9 mouse cellular contexts compared by ENCODE assay signal in the genomic region with DNA sequence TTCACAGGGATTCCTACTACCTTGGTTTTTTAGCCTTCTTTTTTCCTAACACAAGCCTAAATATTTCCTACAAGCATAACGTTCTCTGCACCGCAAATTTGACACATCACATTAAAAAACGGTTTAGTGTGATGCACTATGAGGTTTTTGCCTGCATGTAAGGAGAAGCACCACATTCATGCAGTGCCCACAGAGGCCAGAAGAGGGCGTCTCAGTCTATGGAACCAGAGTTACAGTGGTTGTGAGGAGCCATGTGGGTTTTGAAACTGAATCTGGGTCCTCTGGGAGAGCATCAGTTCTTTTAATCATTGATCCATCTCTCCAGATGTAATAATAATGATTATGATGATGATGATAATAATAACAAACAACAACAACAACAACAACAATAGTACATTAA. TPM values are rescaled to one million over a fixed set of nuclear protein-coding genes. Genes with fewer than 3 reads are reported as not detected.
DNase-seq lines count a peak whose midpoint lies in the region; TF ChIP-seq lines count a peak whose summit lies in the region.
"Had no signal": no experiment of that assay in that cellular context is flagged by ENCODE, and none has a peak within 500 bp of the region (broad histone marks: within the 10 kb centered on the region; RNA-seq: fewer than 3 reads in every experiment).

No protein-coding gene starts in this region.

- H3K36me3 ChIP-seq in ES-E14 (ENCODE audit: control insufficient read depth, insufficient read depth, low read length, poor library complexity, severe bottlenecking) = no peaks in the 10 kb centered on the region

- no peak overlapping the region for H3K4me3 ChIP-seq in layer of hippocampus, adult 2 months
- no peak overlapping the region for H3K4me3 ChIP-seq in ES-E14 (ENCODE audit: insufficient read depth in 1 of 2, low read depth in 1 of 2, low read length in 2 of 2, poor library complexity in 1 of 2, severe bottlenecking in 1 of 2)

- DNase-seq in layer of hippocampus, adult 2 months (ENCODE audit: low spot score in 2 of 2) = no peak
- DNase-seq in layer of hippocampus, adult 9-10 months (ENCODE audit: low spot score) = no peak
- DNase-seq in B cell, adult 2 months = peak; percentile 26 to 33
- DNase-seq in ES-E14 (ENCODE audit: low read depth, low spot score) = peak; percentile 58
- peak; percentile 12 for DNase-seq in forelimb bud, embryonic 11.5 days (ENCODE audit: low read depth, low spot score)
- DNase-seq in frontal cortex, postnatal 25 days (ENCODE audit: low spot score in 2 of 2) = no peak
- DNase-seq in layer of hippocampus, adult 8-10 months (ENCODE audit: low spot score in 2 of 2) = no peak
- no peak for DNase-seq in cerebellum, adult 11-12 months

- no peak overlapping the region for H3K9ac ChIP-seq in ES-E14 (ENCODE audit: insufficient read depth, low read depth, low read length, poor library complexity, severe bottlenecking)

- in situ Hi-C loops in ES-E14 (cut with MboI; ENCODE audit: low sequenced_read_pairs in 2 of 2, unreplicated experiment in 2 of 2) = no loop called here

- no peak overlapping the region for H3K27ac ChIP-seq in layer of hippocampus, adult 2 months
- H3K27ac ChIP-seq in ES-E14 (ENCODE audit: insufficient read depth, low read depth, low read length, poor library complexity, severe bottlenecking) = no peak overlapping the region

- H3K9me3 ChIP-seq in ES-E14 (ENCODE audit: control insufficient read depth, insufficient read depth, low read depth, low read length) = no peaks in the 10 kb centered on the region

- no peaks in the 10 kb centered on the region for H3K4me1 ChIP-seq in ES-E14 (ENCODE audit: control insufficient read depth in 2 of 2, insufficient read depth in 2 of 2, low read length in 2 of 2, poor library complexity in 1 of 2)

- peak; percentile 61 for TF ChIP-seq CTCF in layer of hippocampus, adult 2 months (conservative IDR thresholded peaks at IDR 0.05)

TF ChIP-seq in ES-E14, 5 proteins besides CTCF, POLR2A, EP300 and RAD21:
- TF ChIP-seq ZNF384 (IDR thresholded peaks at IDR 0.05; ENCODE audit: low read depth, low read length) = no peak
- TF ChIP-seq CHD2 (IDR thresholded peaks at IDR 0.05; ENCODE audit: low read depth, low read length) = no peak
- peak; percentile 79 for TF ChIP-seq ZC3H11A (IDR thresholded peaks at IDR 0.05; ENCODE audit: borderline replicate concordance, low read depth, low read length)
- no peak for TF ChIP-seq MAFK (IDR thresholded peaks at IDR 0.05; ENCODE audit: insufficient read depth, low read depth, low read length)

RNA-seq across cellular contexts. Expression of gene 1700018F24Rik, which starts 1.2 kb away (rescaled TPM):
- total RNA-seq in layer of hippocampus, adult 2 months (2021) = not detected
- total RNA-seq in ES-E14 (2012; rRNA removed) = not detected in 2 replicates
- not detected for total RNA-seq in layer of hippocampus, adult 8-10 months (2022)
- total RNA-seq: left cerebral cortex, adult 18-20 months had no signal

RNA-seq across cellular contexts. Expression of gene Gm4871, which starts 9.1 kb away (rescaled TPM):
- total RNA-seq in layer of hippocampus, adult 2 months (2021) = not detected
- total RNA-seq in ES-E14 (2012; rRNA removed) = not detected in 2 replicates
- not detected for total RNA-seq in layer of hippocampus, adult 8-10 months (2022)
- total RNA-seq: left cerebral cortex, adult 18-20 months had no signal

RNA-seq across cellular contexts. Expression of gene Arpc1a, which starts 42.0 kb away (rescaled TPM):
- total RNA-seq in layer of hippocampus, adult 2 months (2021) = 100 to 1,000 TPM; 252 to 255 TPM
- total RNA-seq in ES-E14 (2012; rRNA removed) = 48.2 and 65.4 TPM in 2 replicates
- 100 to 1,000 TPM; 223 to 245 (median 243) TPM for total RNA-seq in layer of hippocampus, adult 8-10 months (2022)

RNA-seq across cellular contexts. Expression of gene Kpna7, which starts 42.2 kb away (rescaled TPM):
- total RNA-seq in layer of hippocampus, adult 2 months (2021) = not detected
- 0.21 and 0.58 TPM in 2 replicates for total RNA-seq in ES-E14 (2012; rRNA removed)
- total RNA-seq in layer of hippocampus, adult 8-10 months (2022) = not detected
- total RNA-seq: left cerebral cortex, adult 18-20 months had no signal

Comparison
In these comparisons a context has a peak if more than half of its experiments do, and no peak if none do; other contexts are left out.
1. DNase-seq: peak in B cell, adult 2 months (2 of 2), ES-E14 (single experiment) and forelimb bud, embryonic 11.5 days (single experiment); none in layer of hippocampus, adult 2 months (0 of 2), layer of hippocampus, adult 9-10 months (single experiment), frontal cortex, postnatal 25 days (0 of 2), layer of hippocampus, adult 8-10 months (0 of 2) and cerebellum, adult 11-12 months (single experiment).